Mouse (Mus musculus): ENCODE data around the gene Otop3.

Gene Otop3

GRCm38 (mm10) chr11:115318245-115319027, 16.1 kb upstream of the Otop3 start:
- in situ Hi-C loops (cut with MboI): no loop called here

GRCm38 (mm10) chr11:115319704-115320383, 14.7 kb upstream of the Otop3 start:
- in situ Hi-C loops (cut with MboI): no loop called here

GRCm38 (mm10) chr11:115321906-115322693, 12.4 kb upstream of the Otop3 start, which contains the start of gene Ush1g:
TSS of gene Ush1g (minus strand) at chr11:115322041.
- in situ Hi-C loops (cut with MboI): no loop called here

- in situ Hi-C loops (cut with MboI): no loop called here
These were observed 11.2 kb upstream of the Otop3 start for GRCm38 (mm10) chr11:115323354-115323753.

- in situ Hi-C loops (cut with MboI): no loop called here
These were observed 7.8 kb upstream of the Otop3 start for GRCm38 (mm10) chr11:115326730-115327129.

GRCm38 (mm10) chr11:115329339-115329738, 5.2 kb upstream of the Otop3 start:
- in situ Hi-C loops (cut with MboI): no loop called here

- in situ Hi-C loops (cut with MboI): no loop called here
These were observed 692 bp downstream of the Otop3 start for GRCm38 (mm10) chr11:115335223-115335622.

- in situ Hi-C loops (cut with MboI): no loop called here
These were observed 1.6 kb downstream of the Otop3 start for GRCm38 (mm10) chr11:115336115-115336514.

GRCm38 (mm10) chr11:115337350-115337749, 2.8 kb downstream of the Otop3 start:
- in situ Hi-C loops (cut with MboI): no loop called here

GRCm38 (mm10) chr11:115337826-115338225, 3.3 kb downstream of the Otop3 start:
- in situ Hi-C loops (cut with MboI): no loop called here

- in situ Hi-C loops (cut with MboI): no loop called here
These were observed 6.7 kb downstream of the Otop3 start for GRCm38 (mm10) chr11:115341246-115341645.

- in situ Hi-C loops (cut with MboI): no loop called here
These were observed 7.3 kb downstream of the Otop3 start for GRCm38 (mm10) chr11:115341866-115342265.

GRCm38 (mm10) chr11:115344967-115345366, 10.4 kb downstream of the Otop3 start:
- in situ Hi-C loops (cut with MboI): no loop called here

GRCm38 (mm10) chr11:115345515-115345914, 11.0 kb downstream of the Otop3 start:
- in situ Hi-C loops (cut with MboI): no loop called here

- in situ Hi-C loops (cut with MboI): no loop called here
These were observed 14.2 kb downstream of the Otop3 start for GRCm38 (mm10) chr11:115348681-115349248.

- in situ Hi-C loops (cut with MboI): no loop called here
These were observed 15.4 kb downstream of the Otop3 start for GRCm38 (mm10) chr11:115349976-115350375.

GRCm38 (mm10) chr11:115353375-115353774, 18.8 kb downstream of the Otop3 start:
- in situ Hi-C loops (cut with MboI): no loop called here

- in situ Hi-C loops (cut with MboI): no loop called here
These were observed 19.7 kb downstream of the Otop3 start for GRCm38 (mm10) chr11:115354183-115354582.

- in situ Hi-C loops (cut with MboI): no loop called here
These were observed 23.9 kb downstream of the Otop3 start for GRCm38 (mm10) chr11:115358468-115358867.

- in situ Hi-C loops (cut with MboI): no loop called here
These were observed 24.8 kb downstream of the Otop3 start for GRCm38 (mm10) chr11:115359293-115359692.

- in situ Hi-C loops (cut with MboI): no loop called here
These were observed 25.2 kb downstream of the Otop3 start for GRCm38 (mm10) chr11:115359726-115360125.

GRCm38 (mm10) chr11:115364136-115364535, 29.6 kb downstream of the Otop3 start:
- in situ Hi-C loops (cut with MboI): no loop called here

Measured in mature B cell (primary cell).